Mouse (Mus musculus) forebrain, embryonic 11.5 days (tissue): ENCODE data around the gene Ppif. TPM values are rescaled to one million over a fixed set of nuclear protein-coding genes. Genes with fewer than 3 reads are reported as not detected.

Experiments
- ATAC-seq: fragments of 200-750 bp; cut with Nextera tagmentation; replicated peaks from 2 replicates; pipeline ENCODE4 v1.8.0; 2017; ENCODE audit warnings: moderate TSS enrichment; ENCODE audit not compliant: low FRiP score
- DNase-seq: peaks from one replicate; pipeline ENCODE4 v3.0.0-alpha.2; 2017; ENCODE audit warnings: low spot score
- H3K27ac ChIP-seq: fragments of 300-500 bp; sonication (generic); 2 replicates; pipeline ENCODE4 v1.5.1; 2014; ENCODE audit warnings: low read depth, low read length
- H3K27me3 ChIP-seq: fragments of 300-500 bp; sonication (generic); 2 replicates; pipeline ENCODE4 v1.6.1; 2014; ENCODE audit warnings: mild to moderate bottlenecking, low read length, mixed read lengths; ENCODE audit not compliant: control insufficient read depth, insufficient read depth
- H3K36me3 ChIP-seq: fragments of 300-500 bp; sonication (generic); 2 replicates; pipeline ENCODE4 v1.6.1; 2014; ENCODE audit warnings: mild to moderate bottlenecking, low read length, moderate library complexity, mixed read lengths; ENCODE audit not compliant: control insufficient read depth, insufficient read depth
- H3K4me1 ChIP-seq: fragments of 300-500 bp; sonication (generic); replicated peaks from 2 replicates; pipeline ENCODE4 v1.6.1; 2014; ENCODE audit warnings: low read length, mixed read lengths; ENCODE audit not compliant: control insufficient read depth, insufficient read depth
- H3K4me2 ChIP-seq: fragments of 300-500 bp; sonication (generic); 2 replicates; pipeline ENCODE4 v1.6.1; 2014; ENCODE audit warnings: low read depth, mild to moderate bottlenecking, low read length, moderate library complexity, mixed read lengths; ENCODE audit not compliant: severe bottlenecking
- H3K4me3 ChIP-seq: fragments of 300-500 bp; sonication (generic); 2 replicates; pipeline ENCODE4 v1.5.1; 2014; ENCODE audit warnings: low read depth, low read length
- H3K9ac ChIP-seq: fragments of 300-500 bp; sonication (generic); 2 replicates; pipeline ENCODE4 v1.6.1; 2014; ENCODE audit warnings: low read length
- H3K9me3 ChIP-seq: fragments of 300-500 bp; sonication (generic); 2 replicates; pipeline ENCODE4 v1.6.1; 2016; ENCODE audit warnings: low read length, mixed read lengths; ENCODE audit not compliant: control insufficient read depth
- WGBS: fragments of 180-500 bp; shearing (Covaris S2); extraction: QIAGEN DNeasy Blood & Tissue Kit; methylation state at CpG from one replicate; pipeline ENCODE4 v1.1.7; 2014; 5-methylcytosine and 5-hydroxymethylcytosine counted together
- polyA plus RNA-seq: library from polyadenylated mRNA; unstranded; fragments of >200 nt; fragmentation: Nextera tagmentation; extraction: Ambion mirVana; gene quantifications from 2 replicates; pipeline ENCODE4 v1.2.1, GENCODE M21; 2014

Gene Ppif
- polyA plus RNA-seq, 1 experiment from 2014 or later = 34.8 TPM

DNA sequence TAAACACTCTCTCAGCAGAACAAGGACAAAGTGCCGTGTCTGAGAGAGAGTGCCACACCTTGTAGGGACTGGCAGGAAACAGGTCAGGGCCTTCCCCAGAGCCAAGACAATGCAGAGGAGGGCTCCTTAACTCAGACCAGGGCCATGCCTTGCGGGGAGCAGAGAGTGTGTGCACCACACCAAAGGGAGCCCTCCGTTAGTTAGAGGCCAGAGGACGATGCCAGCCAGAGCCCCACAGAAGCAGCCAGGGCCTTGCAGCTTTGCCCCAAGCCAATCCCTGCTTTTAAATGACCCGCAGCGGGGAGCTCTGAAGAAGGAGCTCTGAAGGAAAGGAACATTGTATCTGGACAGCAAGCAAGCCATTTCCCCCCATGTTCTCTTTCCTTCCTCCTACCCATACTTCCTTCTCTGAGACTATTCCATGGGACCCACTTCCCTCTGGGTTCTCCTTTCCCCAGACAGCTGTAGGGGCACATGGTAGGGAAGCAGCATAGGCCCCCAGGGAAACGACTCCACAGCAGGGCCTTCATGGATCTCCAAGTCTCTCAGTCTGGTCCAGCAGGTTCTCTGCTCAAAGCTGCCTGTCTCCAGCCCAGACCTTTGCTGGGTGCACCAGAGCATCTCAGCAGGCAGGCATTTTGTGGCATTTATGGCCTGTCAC is 30.2 kb upstream of the Ppif start:
- WGBS = 81% methylated on average over 7 of the region's 7 CpGs
- H3K9me3 ChIP-seq = no peaks in the 10 kb centered on the region
- H3K4me3 ChIP-seq = no peak overlapping the region
- no peak overlapping the region for H3K27ac ChIP-seq
- ATAC-seq (no peak), DNase-seq (no peak)
- H3K36me3 ChIP-seq = peaks cover 22% of the 10 kb centered on the region
- H3K27me3 ChIP-seq = no peaks in the 10 kb centered on the region
- H3K4me2 ChIP-seq = no peak overlapping the region
- H3K4me1 ChIP-seq = no peaks in the 10 kb centered on the region
- no peak overlapping the region for H3K9ac ChIP-seq

DNA sequence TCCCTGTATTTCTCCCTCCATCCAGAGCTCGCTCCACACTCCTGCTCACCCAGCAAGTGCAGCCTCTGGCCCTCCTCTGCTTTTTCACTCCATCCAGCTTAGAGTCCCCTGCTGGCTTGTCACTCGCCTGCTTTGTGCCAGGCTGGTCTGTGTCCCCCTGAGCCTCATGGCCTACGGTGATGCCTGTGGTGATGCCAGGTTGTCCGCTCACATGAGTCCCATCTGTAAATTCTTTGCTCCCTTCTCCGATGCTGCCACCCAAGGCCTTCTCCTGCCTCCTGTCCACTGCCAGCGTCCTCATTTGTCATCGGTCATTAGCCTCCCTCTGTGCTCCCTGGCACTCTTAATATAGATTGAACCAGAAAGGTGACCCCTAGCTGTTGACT is 29.7 kb upstream of the Ppif start:
- DNase-seq (no peak), ATAC-seq (no peak)
- Histone ChIP-seq H3K4me1 (no peaks in the 10 kb centered on the region), H3K4me3 (no peak overlapping the region), H3K4me2 (no peak overlapping the region), H3K27ac (no peak overlapping the region), H3K9me3 (no peaks in the 10 kb centered on the region), H3K36me3 (peaks cover 19% of the 10 kb centered on the region), H3K9ac (no peak overlapping the region), H3K27me3 (no peaks in the 10 kb centered on the region)
- 82% methylated on average over 7 of the region's 7 CpGs for WGBS

GRCm38 (mm10) chr14:25665314-25665970 is 28.5 kb upstream of the Ppif start:
- no peak overlapping the region for H3K27ac ChIP-seq
- no peaks in the 10 kb centered on the region for H3K27me3 ChIP-seq
- DNase-seq (no peak), ATAC-seq (no peak)
- H3K4me1 ChIP-seq = no peaks in the 10 kb centered on the region
- no peak overlapping the region for H3K9ac ChIP-seq
- H3K9me3 ChIP-seq = no peaks in the 10 kb centered on the region
- H3K4me3 ChIP-seq = no peak overlapping the region
- WGBS = 73% methylated on average over 19 of the region's 19 CpGs
- H3K4me2 ChIP-seq = no peak overlapping the region
- H3K36me3 ChIP-seq = peaks cover 14% of the 10 kb centered on the region

GRCm38 (mm10) chr14:25666668-25667376 is 27.1 kb upstream of the Ppif start:
- no peaks in the 10 kb centered on the region for H3K4me1 ChIP-seq
- H3K36me3 ChIP-seq = peaks cover 14% of the 10 kb centered on the region
- 95% methylated on average over 2 of the region's 2 CpGs for WGBS
- no peak overlapping the region for H3K4me2 ChIP-seq
- no peak for ATAC-seq
- H3K27me3 ChIP-seq = no peaks in the 10 kb centered on the region
- H3K9ac ChIP-seq = no peak overlapping the region
- H3K27ac ChIP-seq = no peak overlapping the region
- H3K9me3 ChIP-seq = no peaks in the 10 kb centered on the region
- no peak for DNase-seq
- H3K4me3 ChIP-seq = no peak overlapping the region

- H3K36me3 ChIP-seq = peaks cover 12% of the 10 kb centered on the region
- no peak for ATAC-seq
- no peak overlapping the region for H3K4me3 ChIP-seq
- H3K27ac ChIP-seq = no peak overlapping the region
- H3K27me3 ChIP-seq = no peaks in the 10 kb centered on the region
- H3K9me3 ChIP-seq = no peaks in the 10 kb centered on the region
- no peak overlapping the region for H3K9ac ChIP-seq
- no peaks in the 10 kb centered on the region for H3K4me1 ChIP-seq
- no peak overlapping the region for H3K4me2 ChIP-seq
- WGBS = 88% methylated on average over 3 of the region's 3 CpGs
- no peak for DNase-seq
Measured at GRCm38 (mm10) chr14:25667587-25667986, 26.4 kb upstream of the Ppif start.

GRCm38 (mm10) chr14:25679625-25680024 is 14.3 kb upstream of the Ppif start:
- Histone ChIP-seq H3K4me2 (no peak overlapping the region), H3K4me1 (no peaks in the 10 kb centered on the region), H3K27me3 (no peaks in the 10 kb centered on the region), H3K9ac (no peak overlapping the region), H3K36me3 (no peaks in the 10 kb centered on the region), H3K4me3 (no peak overlapping the region), H3K27ac (no peak overlapping the region), H3K9me3 (no peaks in the 10 kb centered on the region)
- DNase-seq (no peak), ATAC-seq (no peak)
- 66% methylated on average over 7 of the region's 7 CpGs for WGBS

DNA sequence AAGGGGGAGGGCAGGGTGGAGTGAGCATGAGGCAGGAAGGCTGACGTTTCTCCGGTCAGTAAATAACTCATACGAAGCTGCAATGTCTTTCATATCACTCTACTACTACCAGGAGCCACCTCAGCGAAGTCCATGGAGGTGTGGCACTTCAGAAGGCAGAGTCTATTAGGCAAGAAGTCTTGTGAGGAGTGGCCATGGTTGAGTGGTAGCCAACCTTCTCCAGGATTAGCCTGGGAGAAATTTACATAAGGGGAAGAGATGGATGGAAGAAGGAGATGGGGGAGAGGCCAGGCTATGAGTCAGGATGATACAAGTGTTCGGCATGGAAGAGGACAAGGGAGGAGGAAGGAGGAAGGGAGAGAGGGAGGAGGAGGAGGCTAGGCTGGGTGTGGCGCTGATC is 11.9 kb upstream of the Ppif start:
- Histone ChIP-seq H3K36me3 (no peaks in the 10 kb centered on the region), H3K27ac (no peak overlapping the region), H3K27me3 (no peaks in the 10 kb centered on the region), H3K4me3 (no peak overlapping the region), H3K4me1 (no peaks in the 10 kb centered on the region), H3K4me2 (no peak overlapping the region), H3K9me3 (no peaks in the 10 kb centered on the region), H3K9ac (no peak overlapping the region)
- 82% methylated on average over 6 of the region's 6 CpGs for WGBS
- DNase-seq (no peak), ATAC-seq (no peak)

GRCm38 (mm10) chr14:25686216-25686945 is 7.6 kb upstream of the Ppif start:
- no peak for DNase-seq
- no peak overlapping the region for H3K4me3 ChIP-seq
- H3K4me2 ChIP-seq = no peak overlapping the region
- no peaks in the 10 kb centered on the region for H3K27me3 ChIP-seq
- no peaks in the 10 kb centered on the region for H3K36me3 ChIP-seq
- no peak overlapping the region for H3K9ac ChIP-seq
- 90% methylated on average over 7 of the region's 7 CpGs for WGBS
- no peak overlapping the region for H3K27ac ChIP-seq
- ATAC-seq = no peak
- no peaks in the 10 kb centered on the region for H3K9me3 ChIP-seq
- H3K4me1 ChIP-seq = no peaks in the 10 kb centered on the region
